Comparison of ENCODE assay signal across 24 mouse cellular contexts in the genomic region with DNA sequence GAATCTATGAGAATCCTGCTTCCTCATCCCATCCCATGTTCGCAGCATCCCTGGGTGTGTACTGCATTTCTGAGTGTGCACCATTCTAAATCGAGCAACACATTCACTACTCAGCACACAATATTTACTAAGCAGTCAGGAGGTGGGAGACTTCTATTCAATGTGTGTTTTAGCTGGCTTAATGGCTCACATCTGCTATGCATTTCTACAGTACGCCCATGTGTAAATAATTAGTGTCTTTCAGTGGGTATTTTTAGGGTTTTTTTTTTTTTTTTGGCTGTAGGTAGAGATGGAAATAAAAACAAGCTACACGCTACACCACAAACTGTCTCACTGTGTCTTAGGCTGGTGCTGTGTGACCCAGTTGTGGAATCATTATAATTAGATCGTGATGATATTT.
DNase-seq lines count a peak whose midpoint lies in the region; ATAC-seq lines count a peak whose summit lies in the region.
"Had no signal": no experiment of that assay in that cellular context is flagged by ENCODE, and none has a peak within 500 bp of the region (broad histone marks: within the 10 kb centered on the region; RNA-seq: fewer than 3 reads in every experiment).

No protein-coding gene starts in this region.

- H3K27ac ChIP-seq in forebrain, embryonic 14.5 days (ENCODE audit: low read depth, low read length) = no peak overlapping the region
- H3K27ac ChIP-seq in forebrain, embryonic 10.5 days = no peak overlapping the region
- H3K27ac ChIP-seq in embryonic facial prominence, embryonic 14.5 days (replicated peaks; ENCODE audit: low read depth, low read length) = no peak overlapping the region
- no peak overlapping the region for H3K27ac ChIP-seq in limb, embryonic 11.5 days (replicated peaks; ENCODE audit: low read depth, low read length)
- no peak overlapping the region for H3K27ac ChIP-seq in heart, embryonic 10.5 days
- H3K27ac ChIP-seq: hindbrain, embryonic 13.5 days; intestine, embryonic 15.5 days; liver, embryonic 14.5 days; midbrain, embryonic 13.5 days; stomach, postnatal 0 days had no signal

- WGBS in forebrain, embryonic 14.5 days = 48% methylated on average over 5 of the region's 5 CpGs
- 81% methylated on average over 5 of the region's 5 CpGs for WGBS in forebrain, embryonic 10.5 days
- 41% methylated on average over 5 of the region's 5 CpGs for WGBS in embryonic facial prominence, embryonic 14.5 days
- 34% methylated on average over 5 of the region's 5 CpGs for WGBS in limb, embryonic 11.5 days
- WGBS in heart, embryonic 10.5 days = 82% methylated on average over 5 of the region's 5 CpGs

- no peaks in the 10 kb centered on the region for H3K27me3 ChIP-seq in forebrain, embryonic 14.5 days (replicated peaks; ENCODE audit: control insufficient read depth, insufficient read depth, low read length)
- H3K27me3 ChIP-seq in forebrain, embryonic 10.5 days (ENCODE audit: poor library complexity, severe bottlenecking) = no peaks in the 10 kb centered on the region
- H3K27me3 ChIP-seq in embryonic facial prominence, embryonic 14.5 days (replicated peaks; ENCODE audit: control insufficient read depth, insufficient read depth, low read length) = no peaks in the 10 kb centered on the region
- H3K27me3 ChIP-seq in limb, embryonic 11.5 days (ENCODE audit: control insufficient read depth, insufficient read depth, low read length) = no peaks in the 10 kb centered on the region
- no peaks in the 10 kb centered on the region for H3K27me3 ChIP-seq in heart, embryonic 10.5 days (ENCODE audit: insufficient read depth, poor library complexity, severe bottlenecking)
- H3K27me3 ChIP-seq: CH12.LX; hindbrain, embryonic 13.5 days; intestine, embryonic 15.5 days; midbrain, embryonic 13.5 days had no signal

- H3K4me1 ChIP-seq in forebrain, embryonic 14.5 days (ENCODE audit: control insufficient read depth, insufficient read depth, low read length) = no peaks in the 10 kb centered on the region
- peaks cover 5% of the 10 kb centered on the region; the same call in 1 of the 2 replicates for H3K4me1 ChIP-seq in forebrain, embryonic 10.5 days
- peaks cover 2% of the 10 kb centered on the region for H3K4me1 ChIP-seq in embryonic facial prominence, embryonic 14.5 days (ENCODE audit: control insufficient read depth, insufficient read depth, low read length)
- H3K4me1 ChIP-seq in limb, embryonic 11.5 days (ENCODE audit: control insufficient read depth, insufficient read depth, low read length) = peaks cover 3% of the 10 kb centered on the region; the same call in 1 of the 2 replicates
- no peaks in the 10 kb centered on the region for H3K4me1 ChIP-seq in heart, embryonic 10.5 days
- H3K4me1 ChIP-seq: hindbrain, embryonic 13.5 days; intestine, embryonic 15.5 days; midbrain, embryonic 13.5 days had no signal

- DNase-seq in forebrain, embryonic 14.5 days (ENCODE audit: low spot score) = peak; percentile 47
- no peak for DNase-seq in forebrain, embryonic 10.5 days (ENCODE audit: extremely low spot score, low spot score)
- DNase-seq in NIH3T3 (ENCODE audit: low read depth) = peak; percentile 53
- DNase-seq in embryonic facial prominence, embryonic 14.5 days (ENCODE audit: low spot score) = peak; percentile 72
- DNase-seq in limb, embryonic 11.5 days (ENCODE audit: low spot score) = peak; percentile 43
- no peak for DNase-seq in heart, embryonic 10.5 days (ENCODE audit: low spot score)
- no peak for DNase-seq in testis, postnatal 14 days (ENCODE audit: low spot score)
- no peak for DNase-seq in adrenal gland, adult 18-20 months (ENCODE audit: low spot score in 2 of 2)
- DNase-seq: cerebellum, adult 9-10 months; heart, postnatal 10 days; kidney, adult 9 months; kidney, postnatal 25 days; left cerebral cortex, postnatal 4 days; lung, postnatal 10 days; right cerebral cortex, postnatal 25 days; thymus, postnatal 14 days had no signal

- H3K36me3 ChIP-seq in forebrain, embryonic 14.5 days (ENCODE audit: control insufficient read depth, insufficient read depth, low read length) = no peaks in the 10 kb centered on the region
- H3K36me3 ChIP-seq in forebrain, embryonic 10.5 days (replicated peaks) = no peaks in the 10 kb centered on the region
- no peaks in the 10 kb centered on the region for H3K36me3 ChIP-seq in embryonic facial prominence, embryonic 14.5 days (ENCODE audit: control insufficient read depth, insufficient read depth, low read length)
- no peaks in the 10 kb centered on the region for H3K36me3 ChIP-seq in limb, embryonic 11.5 days (ENCODE audit: control insufficient read depth, insufficient read depth, low read length)
- no peaks in the 10 kb centered on the region for H3K36me3 ChIP-seq in heart, embryonic 10.5 days
- H3K36me3 ChIP-seq: hindbrain, embryonic 13.5 days; intestine, embryonic 15.5 days; midbrain, embryonic 13.5 days had no signal

- no peak overlapping the region for H3K4me2 ChIP-seq in forebrain, embryonic 14.5 days (ENCODE audit: low read length)
- no peak overlapping the region for H3K4me2 ChIP-seq in embryonic facial prominence, embryonic 14.5 days (ENCODE audit: low read depth, low read length)
- no peak overlapping the region for H3K4me2 ChIP-seq in limb, embryonic 11.5 days (ENCODE audit: low read depth, severe bottlenecking)
- H3K4me2 ChIP-seq: heart, embryonic 11.5 days; hindbrain, embryonic 13.5 days; intestine, embryonic 15.5 days; midbrain, embryonic 13.5 days had no signal

- no peaks in the 10 kb centered on the region for H3K9me3 ChIP-seq in forebrain, embryonic 14.5 days (replicated peaks; ENCODE audit: control insufficient read depth, low read length)
- no peaks in the 10 kb centered on the region for H3K9me3 ChIP-seq in forebrain, embryonic 10.5 days
- H3K9me3 ChIP-seq in embryonic facial prominence, embryonic 14.5 days (ENCODE audit: control insufficient read depth, low read length) = no peaks in the 10 kb centered on the region
- no peaks in the 10 kb centered on the region for H3K9me3 ChIP-seq in limb, embryonic 11.5 days (ENCODE audit: control insufficient read depth, low read length)
- no peaks in the 10 kb centered on the region for H3K9me3 ChIP-seq in heart, embryonic 10.5 days
- H3K9me3 ChIP-seq: hindbrain, embryonic 13.5 days; intestine, embryonic 15.5 days; midbrain, embryonic 13.5 days had no signal

- no peak overlapping the region for H3K9ac ChIP-seq in forebrain, embryonic 14.5 days (ENCODE audit: low read length)
- H3K9ac ChIP-seq in embryonic facial prominence, embryonic 14.5 days (ENCODE audit: low read depth, low read length) = no peak overlapping the region
- no peak overlapping the region for H3K9ac ChIP-seq in limb, embryonic 11.5 days (ENCODE audit: low read length)
- H3K9ac ChIP-seq: hindbrain, embryonic 13.5 days; intestine, embryonic 15.5 days; liver, embryonic 14.5 days; midbrain, embryonic 13.5 days had no signal

- peak; percentile 61; the same call in 1 of the 2 replicates for ATAC-seq in forebrain, embryonic 14.5 days
- peak; percentile 33; the same call in 1 of the 2 replicates for ATAC-seq in embryonic facial prominence, embryonic 14.5 days (ENCODE audit: low read depth)
- peak; percentile 79 for ATAC-seq in limb, embryonic 11.5 days (ENCODE audit: insufficient number of reproducible peaks, low FRiP score, low TSS enrichment, low read depth)
- ATAC-seq: intestine, embryonic 15.5 days; midbrain, embryonic 13.5 days had no signal

- H3K4me3 ChIP-seq in forebrain, embryonic 14.5 days (ENCODE audit: low read depth, low read length) = no peak overlapping the region
- no peak overlapping the region for H3K4me3 ChIP-seq in forebrain, embryonic 10.5 days
- no peak overlapping the region for H3K4me3 ChIP-seq in embryonic facial prominence, embryonic 14.5 days (ENCODE audit: low read depth, low read length)
- H3K4me3 ChIP-seq in limb, embryonic 11.5 days (ENCODE audit: low read depth, low read length) = no peak overlapping the region
- no peak overlapping the region for H3K4me3 ChIP-seq in heart, embryonic 10.5 days
- H3K4me3 ChIP-seq: hindbrain, embryonic 13.5 days; intestine, embryonic 15.5 days; midbrain, embryonic 13.5 days; myocyte had no signal

Comparison
In these comparisons a context has a peak if more than half of its experiments do, and no peak if none do; other contexts are left out.
1. DNase-seq: peak in forebrain, embryonic 14.5 days (single experiment), NIH3T3 (single experiment), embryonic facial prominence, embryonic 14.5 days (single experiment) and limb, embryonic 11.5 days (single experiment); none in forebrain, embryonic 10.5 days (single experiment), heart, embryonic 10.5 days (single experiment), testis, postnatal 14 days (single experiment) and adrenal gland, adult 18-20 months (0 of 2).
2. Peak in every context shown above with its lines, with median percentiles within 50 percentile points of each other: ATAC-seq.